Mouse (Mus musculus): Measurements from ENCODE around the gene 9030624G23Rik. TPM values are rescaled to one million over a fixed set of nuclear protein-coding genes. Genes with fewer than 3 reads are reported as not detected.

9030624G23Rik gene
- polyA plus RNA-seq (2014; fragmentation: Illumina TruSeq; extraction: RNeasy Lipid Tissue Mini Kit (QIAGEN cat#74804); ENCODE audit: low read depth, low replicate concordance) = 1.0 TPM

GRCm38 (mm10) chr12:24097108-24097520, at the start of gene 9030624G23Rik:
9030624G23Rik (minus strand) TSS chr12:24097246.

Measured in testis, adult 10 weeks (tissue).